12 mouse cellular contexts compared by ENCODE assay signal in the genomic region with DNA sequence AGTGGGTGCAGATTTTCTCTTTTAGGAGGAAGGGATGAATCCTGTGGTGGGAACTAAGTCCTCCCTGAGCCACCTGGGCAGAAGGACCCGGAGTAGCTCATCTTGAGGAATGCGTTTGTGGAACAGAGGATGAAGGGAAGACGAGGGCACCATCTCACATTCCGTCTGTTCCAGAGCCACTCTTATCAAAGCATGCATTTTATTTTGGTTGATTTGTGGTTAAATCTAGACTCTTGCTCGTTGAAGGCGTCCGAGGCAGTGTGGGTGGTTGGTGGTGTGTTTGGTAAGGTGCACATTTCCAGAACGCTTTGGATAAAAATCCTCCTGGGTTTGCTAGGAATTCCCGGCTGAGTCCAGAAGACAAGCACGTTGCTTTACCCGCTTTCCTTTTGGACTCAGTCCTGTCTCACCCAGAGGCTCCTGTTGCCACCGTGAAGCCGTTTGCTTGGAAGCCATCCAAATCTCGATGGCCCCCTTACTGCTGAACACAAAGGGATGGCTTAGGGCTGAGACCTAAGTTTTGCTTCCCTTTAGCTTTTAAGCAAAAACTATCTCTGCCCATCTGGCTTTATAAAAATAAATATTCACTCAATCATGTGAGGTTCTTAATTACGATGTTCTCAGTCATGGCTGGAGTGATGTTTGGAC. TPM values are rescaled to one million over a fixed set of nuclear protein-coding genes. Genes with fewer than 3 reads are reported as not detected.
DNase-seq lines count a peak whose midpoint lies in the region; ATAC-seq and TF ChIP-seq lines count a peak whose summit lies in the region.
"Had no signal": no experiment of that assay in that cellular context is flagged by ENCODE, and none has a peak within 500 bp of the region (broad histone marks: within the 10 kb centered on the region; RNA-seq: fewer than 3 reads in every experiment).

No protein-coding gene starts in this region.

- peak; percentile 27 to 63 for DNase-seq in frontal cortex, postnatal 36 days (ENCODE audit: low spot score in 2 of 2)
- no peak for DNase-seq in frontal cortex, postnatal 10 days (ENCODE audit: low spot score in 2 of 2)
- peak; percentile 41 for DNase-seq in lung, embryonic 14.5 days
- DNase-seq in lung, postnatal 4 days: no peak
- DNase-seq in adrenal gland, adult 8-10 months: no peak
- DNase-seq: B cell, adult 2 months; cerebellum, postnatal 14 days; thymus, postnatal 25 days had no signal

- peak overlapping the region; percentile 39; the same call in 1 of the 2 replicates for H3K27ac ChIP-seq in lung, embryonic 14.5 days (ENCODE audit: low read depth)
- no peak overlapping the region for H3K27ac ChIP-seq in hindbrain, embryonic 13.5 days
- no peak overlapping the region for H3K27ac ChIP-seq in midbrain, embryonic 16.5 days (ENCODE audit: low read length)

- ATAC-seq in lung, embryonic 14.5 days (ENCODE audit: insufficient read depth): no peak
- no peak for ATAC-seq in hindbrain, embryonic 13.5 days (ENCODE audit: low FRiP score)
- no peak for ATAC-seq in midbrain, embryonic 16.5 days
- no peak for ATAC-seq in cerebellum, adult (ENCODE audit: insufficient number of reproducible peaks, low FRiP score, low TSS enrichment)

- TF ChIP-seq CTCF in lung, embryonic 14.5 days (IDR thresholded peaks at IDR 0.05; ENCODE audit: low read depth): no peak

- H3K9me3 ChIP-seq in lung, embryonic 14.5 days (ENCODE audit: low read depth, low read length): no peaks in the 10 kb centered on the region
- H3K9me3 ChIP-seq in hindbrain, embryonic 13.5 days: peaks cover 7% of the 10 kb centered on the region; the same call in 1 of the 2 replicates
- no peaks in the 10 kb centered on the region; the same call in 1 of the 2 replicates for H3K9me3 ChIP-seq in midbrain, embryonic 16.5 days (replicated peaks; ENCODE audit: control insufficient read depth, low read length, poor library complexity, severe bottlenecking)

- 0 out of 2 replicates have a peak, but pooled peaks cover 9% of the 10 kb centered on the region for H3K4me1 ChIP-seq in lung, embryonic 14.5 days (ENCODE audit: insufficient read depth)
- H3K4me1 ChIP-seq in hindbrain, embryonic 13.5 days (replicated peaks): peaks cover 52% of the 10 kb centered on the region
- H3K4me1 ChIP-seq in midbrain, embryonic 16.5 days (ENCODE audit: control insufficient read depth, insufficient read depth, low read length): peaks cover 27% of the 10 kb centered on the region

- peaks cover 22% of the 10 kb centered on the region for H3K36me3 ChIP-seq in lung, embryonic 14.5 days (ENCODE audit: insufficient read depth)
- peaks cover 22% of the 10 kb centered on the region for H3K36me3 ChIP-seq in hindbrain, embryonic 13.5 days
- H3K36me3 ChIP-seq in midbrain, embryonic 16.5 days (ENCODE audit: control insufficient read depth, insufficient read depth, low read length): no peaks in the 10 kb centered on the region; the same call in 1 of the 2 replicates

- peak overlapping the region; percentile 91 for H3K9ac ChIP-seq in lung, embryonic 14.5 days
- H3K9ac ChIP-seq in hindbrain, embryonic 13.5 days: peak overlapping the region; percentile 21; the same call in 1 of the 2 replicates
- 0 out of 2 replicates have a peak overlapping the region, but pooled peaks have one; percentile 10 for H3K9ac ChIP-seq in midbrain, embryonic 16.5 days (ENCODE audit: low read depth, low read length)

- 21% methylated on average over 15 of the region's 15 CpGs for WGBS in lung, embryonic 14.5 days
- 65% methylated on average over 15 of the region's 15 CpGs for WGBS in hindbrain, embryonic 13.5 days
- 58% methylated on average over 15 of the region's 15 CpGs for WGBS in midbrain, embryonic 16.5 days

- H3K4me2 ChIP-seq in lung, embryonic 14.5 days: peak overlapping the region; percentile 91
- H3K4me2 ChIP-seq in hindbrain, embryonic 13.5 days: peak overlapping the region; percentile 86
- peak overlapping the region; percentile 89 for H3K4me2 ChIP-seq in midbrain, embryonic 16.5 days (ENCODE audit: low read length)

- H3K27me3 ChIP-seq in lung, embryonic 14.5 days (ENCODE audit: insufficient read depth, low read length): no peaks in the 10 kb centered on the region
- H3K27me3 ChIP-seq in hindbrain, embryonic 13.5 days: no peaks in the 10 kb centered on the region
- no peaks in the 10 kb centered on the region for H3K27me3 ChIP-seq in midbrain, embryonic 16.5 days (ENCODE audit: control insufficient read depth, insufficient read depth, low read depth, low read length)

- H3K4me3 ChIP-seq in lung, embryonic 14.5 days (ENCODE audit: low read depth, low read length): peak overlapping the region; percentile 88
- peak overlapping the region; percentile 88 for H3K4me3 ChIP-seq in hindbrain, embryonic 13.5 days
- H3K4me3 ChIP-seq in midbrain, embryonic 16.5 days (ENCODE audit: low read depth, low read length): peak overlapping the region; percentile 89

RNA-seq across cellular contexts. Expression of gene Hunk, which starts 3.4 kb away (rescaled TPM):
- 21.2 and 21.3 TPM in 2 replicates for polyA plus RNA-seq in lung, embryonic 14.5 days (2014; fragmentation: Nextera tagmentation; extraction: Ambion mirVana)
- 7.3 and 7.8 TPM in 2 replicates for polyA plus RNA-seq in hindbrain, embryonic 13.5 days (2015; fragmentation: Nextera tagmentation; extraction: Ambion mirVana)
- 6.2 and 7.1 TPM in 2 replicates for polyA plus RNA-seq in midbrain, embryonic 16.5 days (2015; fragmentation: Nextera tagmentation; extraction: Ambion mirVana)
- total RNA-seq in adrenal gland, adult 8-10 months (2022): 10 to 100 TPM in 2 of 4 experiments, 1 to 10 TPM in 2; 5.3 to 14.9 (median 8.2) TPM
- total RNA-seq: granulocyte monocyte progenitor cell, adult 5-6 weeks had no signal

Comparison
In these comparisons a context has a peak if more than half of its experiments do, and no peak if none do; other contexts are left out.
1. DNase-seq: peak in frontal cortex, postnatal 36 days (2 of 2) and lung, embryonic 14.5 days (single experiment); none in frontal cortex, postnatal 10 days (0 of 2), lung, postnatal 4 days (0 of 2) and adrenal gland, adult 8-10 months (single experiment).
2. H3K9ac ChIP-seq: peak in every context shown above with its lines; median percentile 91 in lung, embryonic 14.5 days; 21 in hindbrain, embryonic 13.5 days; 10 in midbrain, embryonic 16.5 days.
3. Peak in every context shown above with its lines, with median percentiles within 50 percentile points of each other: H3K4me2 ChIP-seq and H3K4me3 ChIP-seq.